Comparison of ENCODE assay signal across 8 mouse cellular contexts in genomic region chr6:114920523-114921445, GRCm38 (mm10). TPM values are rescaled to one million over a fixed set of nuclear protein-coding genes. Genes with fewer than 3 reads are reported as not detected.
DNase-seq lines count a peak whose midpoint lies in the region; ATAC-seq lines count a peak whose summit lies in the region.

No protein-coding gene starts in this region.

- ATAC-seq in embryonic facial prominence, embryonic 15.5 days (ENCODE audit: insufficient number of reproducible peaks, low FRiP score, low TSS enrichment, low read depth) = no peak
- no peak for ATAC-seq in limb, embryonic 11.5 days (ENCODE audit: insufficient number of reproducible peaks, low FRiP score, low TSS enrichment, low read depth)

- peak overlapping the region; percentile 58 for H3K4me3 ChIP-seq in embryonic facial prominence, embryonic 15.5 days (replicated peaks)
- peak overlapping the region; percentile 58 for H3K4me3 ChIP-seq in limb, embryonic 11.5 days (ENCODE audit: low read depth, low read length)
- peak overlapping the region; percentile 69 for H3K4me3 ChIP-seq in midbrain, embryonic 10.5 days

- no peaks in the 10 kb centered on the region for H3K9me3 ChIP-seq in embryonic facial prominence, embryonic 15.5 days (replicated peaks)
- H3K9me3 ChIP-seq in limb, embryonic 11.5 days (ENCODE audit: control insufficient read depth, low read length) = no peaks in the 10 kb centered on the region
- H3K9me3 ChIP-seq in midbrain, embryonic 10.5 days (replicated peaks) = no peaks in the 10 kb centered on the region

- peak overlapping the region; percentile 94 for H3K27ac ChIP-seq in embryonic facial prominence, embryonic 15.5 days (replicated peaks)
- peak overlapping the region; percentile 85 for H3K27ac ChIP-seq in limb, embryonic 11.5 days (replicated peaks; ENCODE audit: low read depth, low read length)
- peak overlapping the region; percentile 94 for H3K27ac ChIP-seq in midbrain, embryonic 10.5 days (replicated peaks)

- WGBS in embryonic facial prominence, embryonic 15.5 days = 2% methylated on average over 17 of the region's 17 CpGs
- WGBS in limb, embryonic 11.5 days = 5% methylated on average over 17 of the region's 17 CpGs
- 18% methylated on average over 17 of the region's 17 CpGs for WGBS in midbrain, embryonic 10.5 days

- H3K4me1 ChIP-seq in embryonic facial prominence, embryonic 15.5 days = peaks cover 40% of the 10 kb centered on the region
- peaks cover 38% of the 10 kb centered on the region for H3K4me1 ChIP-seq in limb, embryonic 11.5 days (ENCODE audit: control insufficient read depth, insufficient read depth, low read length)
- H3K4me1 ChIP-seq in midbrain, embryonic 10.5 days = peaks cover 51% of the 10 kb centered on the region

- no peaks in the 10 kb centered on the region for H3K36me3 ChIP-seq in embryonic facial prominence, embryonic 15.5 days
- no peaks in the 10 kb centered on the region for H3K36me3 ChIP-seq in limb, embryonic 11.5 days (ENCODE audit: control insufficient read depth, insufficient read depth, low read length)
- peaks cover 17% of the 10 kb centered on the region for H3K36me3 ChIP-seq in midbrain, embryonic 10.5 days

- H3K9ac ChIP-seq in embryonic facial prominence, embryonic 15.5 days = peak overlapping the region; percentile 54
- peak overlapping the region; percentile 86 for H3K9ac ChIP-seq in limb, embryonic 11.5 days (ENCODE audit: low read length)

- peak; percentile 41 for DNase-seq in gastrocnemius, postnatal 10 days
- no peak for DNase-seq in gastrocnemius, postnatal 4 days (ENCODE audit: low spot score in 2 of 2)
- DNase-seq in heart, postnatal 25 days (ENCODE audit: low spot score) = peak; percentile 47
- DNase-seq in limb, embryonic 11.5 days (ENCODE audit: low spot score) = peak; percentile 79
- DNase-seq in midbrain, embryonic 10.5 days (ENCODE audit: low spot score) = peak; percentile 72
- peak; percentile 83 for DNase-seq in thymus, postnatal 0 days (ENCODE audit: low spot score)
- no peak for DNase-seq in left cerebral cortex, postnatal 25 days (ENCODE audit: low spot score in 2 of 2)

- peak overlapping the region; percentile 60 for H3K4me2 ChIP-seq in embryonic facial prominence, embryonic 15.5 days (replicated peaks)
- H3K4me2 ChIP-seq in limb, embryonic 11.5 days (ENCODE audit: low read depth, severe bottlenecking) = peak overlapping the region; percentile 54

- intact Hi-C loops in heart, postnatal 25 days (cut with DNase I) = loop anchor here (2.0 kb wide), 2 partner anchors 26 to 46 kb away; no protein-coding TSS in a partner anchor
- intact Hi-C loops in left cerebral cortex, postnatal 25 days (cut with DNase I) = loop anchor here (1.0 to 10.0 kb wide), 3 partner anchors 30 to 576 kb away; no protein-coding TSS in a partner anchor

- H3K27me3 ChIP-seq in embryonic facial prominence, embryonic 15.5 days = no peaks in the 10 kb centered on the region
- no peaks in the 10 kb centered on the region for H3K27me3 ChIP-seq in limb, embryonic 11.5 days (ENCODE audit: control insufficient read depth, insufficient read depth, low read length)
- no peaks in the 10 kb centered on the region for H3K27me3 ChIP-seq in midbrain, embryonic 10.5 days (ENCODE audit: low read depth, poor library complexity, severe bottlenecking)

RNA-seq across cellular contexts. Expression of gene Vgll4, which starts 49.0 kb away (rescaled TPM):
- 10 to 100 TPM; 23.5 to 31.8 TPM for total RNA-seq in gastrocnemius, postnatal 10 days (2021)
- total RNA-seq in gastrocnemius, postnatal 4 days (2021) = 10 to 100 TPM; 42.2 to 48.2 TPM
- 141 and 143 TPM in 2 replicates for polyA plus RNA-seq in embryonic facial prominence, embryonic 15.5 days (2015; fragmentation: Nextera tagmentation; extraction: Ambion mirVana)
- 10 to 100 TPM; 24.3 to 24.9 TPM for total RNA-seq in heart, postnatal 25 days (2021)
- polyA plus RNA-seq in limb, embryonic 11.5 days (2014; fragmentation: Nextera tagmentation; extraction: Ambion mirVana) = 98.4 and 101 TPM in 2 replicates
- 70.9 and 79.7 TPM in 2 replicates for polyA plus RNA-seq in midbrain, embryonic 10.5 days (2016; fragmentation: Nextera tagmentation; extraction: Ambion mirVana)
- 74.0 and 90.5 TPM in 2 replicates for polyA plus RNA-seq in thymus, postnatal 0 days (2015; fragmentation: Nextera tagmentation; extraction: Ambion mirVana)
- total RNA-seq in left cerebral cortex, postnatal 25 days (2021) = 10 to 100 TPM; 50.7 to 62.5 TPM

Comparison
In these comparisons a context has a peak if more than half of its experiments do, and no peak if none do; other contexts are left out.
1. DNase-seq: peak in gastrocnemius, postnatal 10 days (single experiment), heart, postnatal 25 days (single experiment), limb, embryonic 11.5 days (single experiment), midbrain, embryonic 10.5 days (single experiment) and thymus, postnatal 0 days (single experiment); none in gastrocnemius, postnatal 4 days (0 of 2) and left cerebral cortex, postnatal 25 days (0 of 2).
2. Peak in every context shown above with its lines, with median percentiles within 50 percentile points of each other: H3K27ac ChIP-seq and H3K4me3 ChIP-seq.